Mouse (Mus musculus): Measurements from ENCODE around the gene Cd8b1. TPM values are rescaled to one million over a fixed set of nuclear protein-coding genes. Genes with fewer than 3 reads are reported as not detected.

Cd8b1 gene
- total and polyA plus RNA-seq, 3 experiments, result 0.31 to 0.51 TPM; not detected in 1

GRCm38 (mm10) chr6:71298051-71298450, 24.5 kb upstream of the Cd8b1 start:
- H3K9ac ChIP-seq (ENCODE audit: low read depth, low read length), result no peak overlapping the region
- no peak overlapping the region for H3K27ac ChIP-seq
- no peaks in the 10 kb centered on the region for H3K79me2 ChIP-seq (replicated peaks; ENCODE audit: control insufficient read depth, insufficient read depth, low read length)
- no peak for TF ChIP-seq CTCF (IDR thresholded peaks at IDR 0.05)
- no peak for TF ChIP-seq EP300 (IDR thresholded peaks at IDR 0.05; ENCODE audit: insufficient read depth, low read depth, low read length)
- TF ChIP-seq POLR2A (IDR thresholded peaks at IDR 0.05; ENCODE audit: insufficient read depth, low read depth, low read length), result no peak
- no peaks in the 10 kb centered on the region for H3K27me3 ChIP-seq (ENCODE audit: control insufficient read depth, insufficient read depth, low read length)
- no peaks in the 10 kb centered on the region for H3K4me1 ChIP-seq (ENCODE audit: control insufficient read depth, insufficient read depth, low read length)
- DNase-seq, result no peak
- WGBS, result 64% methylated on average over 2 of the region's 2 CpGs
- H3K36me3 ChIP-seq (ENCODE audit: control insufficient read depth, insufficient read depth, low read length), result no peaks in the 10 kb centered on the region
- H3K4me3 ChIP-seq, result no peak overlapping the region
- intact Hi-C loops (cut with DNase I), result no loop called here

- intact Hi-C loops (cut with DNase I), result no loop called here
- TF ChIP-seq CTCF (IDR thresholded peaks at IDR 0.05) (peak; percentile 68), EP300 (IDR thresholded peaks at IDR 0.05; ENCODE audit: insufficient read depth, low read depth, low read length) (no peak), POLR2A (IDR thresholded peaks at IDR 0.05; ENCODE audit: insufficient read depth, low read depth, low read length) (no peak)
- no peaks in the 10 kb centered on the region for H3K36me3 ChIP-seq (ENCODE audit: control insufficient read depth, insufficient read depth, low read length)
- no peaks in the 10 kb centered on the region for H3K4me1 ChIP-seq (ENCODE audit: control insufficient read depth, insufficient read depth, low read length)
- WGBS, result 55% methylated on average over 3 of the region's 3 CpGs
- no peak overlapping the region for H3K27ac ChIP-seq
- no peak overlapping the region for H3K9ac ChIP-seq (ENCODE audit: low read depth, low read length)
- no peak for DNase-seq
- H3K27me3 ChIP-seq (ENCODE audit: control insufficient read depth, insufficient read depth, low read length), result no peaks in the 10 kb centered on the region
- no peaks in the 10 kb centered on the region for H3K79me2 ChIP-seq (replicated peaks; ENCODE audit: control insufficient read depth, insufficient read depth, low read length)
- H3K4me3 ChIP-seq, result no peak overlapping the region
These were observed 23.8 kb upstream of the Cd8b1 start for GRCm38 (mm10) chr6:71298751-71299150.

- DNase-seq, result no peak
- Histone ChIP-seq H3K36me3 (ENCODE audit: control insufficient read depth, insufficient read depth, low read length) (no peaks in the 10 kb centered on the region), H3K4me3 (no peak overlapping the region), H3K4me1 (ENCODE audit: control insufficient read depth, insufficient read depth, low read length) (no peaks in the 10 kb centered on the region), H3K27ac (no peak overlapping the region), H3K9ac (ENCODE audit: low read depth, low read length) (no peak overlapping the region), H3K79me2 (replicated peaks; ENCODE audit: control insufficient read depth, insufficient read depth, low read length) (no peaks in the 10 kb centered on the region), H3K27me3 (ENCODE audit: control insufficient read depth, insufficient read depth, low read length) (no peaks in the 10 kb centered on the region)
- WGBS, result 58% methylated on average over 6 of the region's 6 CpGs
- intact Hi-C loops (cut with DNase I), result loop anchor here (5.0 kb wide), 1 partner anchor 500 kb away; no protein-coding TSS in a partner anchor
- TF ChIP-seq POLR2A (IDR thresholded peaks at IDR 0.05; ENCODE audit: insufficient read depth, low read depth, low read length), result no peak
- no peak for TF ChIP-seq EP300 (IDR thresholded peaks at IDR 0.05; ENCODE audit: insufficient read depth, low read depth, low read length)
- peak; percentile 55 for TF ChIP-seq CTCF (IDR thresholded peaks at IDR 0.05)
These were observed 20.4 kb upstream of the Cd8b1 start for GRCm38 (mm10) chr6:71302097-71302731.

- H3K27ac ChIP-seq, result no peak overlapping the region
- intact Hi-C loops (cut with DNase I), result no loop called here
- H3K4me1 ChIP-seq (ENCODE audit: control insufficient read depth, insufficient read depth, low read length), result no peaks in the 10 kb centered on the region
- TF ChIP-seq CTCF (IDR thresholded peaks at IDR 0.05) (no peak), POLR2A (IDR thresholded peaks at IDR 0.05; ENCODE audit: insufficient read depth, low read depth, low read length) (no peak), EP300 (IDR thresholded peaks at IDR 0.05; ENCODE audit: insufficient read depth, low read depth, low read length) (no peak)
- 90% methylated on average over 8 of the region's 8 CpGs for WGBS
- H3K9ac ChIP-seq (ENCODE audit: low read depth, low read length), result no peak overlapping the region
- H3K4me3 ChIP-seq, result no peak overlapping the region
- H3K36me3 ChIP-seq (ENCODE audit: control insufficient read depth, insufficient read depth, low read length), result no peaks in the 10 kb centered on the region
- H3K79me2 ChIP-seq (replicated peaks; ENCODE audit: control insufficient read depth, insufficient read depth, low read length), result no peaks in the 10 kb centered on the region
- no peaks in the 10 kb centered on the region for H3K27me3 ChIP-seq (ENCODE audit: control insufficient read depth, insufficient read depth, low read length)
- no peak for DNase-seq
These were observed 15.1 kb upstream of the Cd8b1 start for GRCm38 (mm10) chr6:71307486-71307885.

GRCm38 (mm10) chr6:71321826-71322283, 733 bp upstream of the Cd8b1 start, which contains the start of gene Smyd1:
Gene Smyd1, minus strand, starts transcription at chr6:71322233.
- H3K9ac ChIP-seq (ENCODE audit: low read depth, low read length), result no peak within 1 kb of the TSS
- H3K4me3 ChIP-seq, result no peak within 1 kb of the TSS
- H3K27me3 ChIP-seq (ENCODE audit: control insufficient read depth, insufficient read depth, low read length), result no peaks in the 10 kb centered on the region
- intact Hi-C loops (cut with DNase I), result no loop called here
- TF ChIP-seq CTCF (IDR thresholded peaks at IDR 0.05), result no peak
- TF ChIP-seq POLR2A (IDR thresholded peaks at IDR 0.05; ENCODE audit: insufficient read depth, low read depth, low read length), result no peak
- TF ChIP-seq EP300 (IDR thresholded peaks at IDR 0.05; ENCODE audit: insufficient read depth, low read depth, low read length), result no peak
- no peaks in the 10 kb centered on the region for H3K4me1 ChIP-seq (ENCODE audit: control insufficient read depth, insufficient read depth, low read length)
- H3K36me3 ChIP-seq (ENCODE audit: control insufficient read depth, insufficient read depth, low read length), result no peaks in the 10 kb centered on the region
- no peak for DNase-seq
- WGBS, result 83% methylated on average over 3 of the region's 3 CpGs
- H3K27ac ChIP-seq, result no peak within 1 kb of the TSS
- H3K79me2 ChIP-seq (replicated peaks; ENCODE audit: control insufficient read depth, insufficient read depth, low read length), result no peaks in the 10 kb centered on the region

GRCm38 (mm10) chr6:71324816-71325215, 2.2 kb downstream of the Cd8b1 start:
- no peak for DNase-seq

More at GRCm38 (mm10) chr6:71324816-71325215, 2.2 kb downstream of the Cd8b1 start:
- H3K4me3 ChIP-seq, result no peak overlapping the region
- H3K36me3 ChIP-seq (ENCODE audit: control insufficient read depth, insufficient read depth, low read length), result no peaks in the 10 kb centered on the region
- H3K79me2 ChIP-seq (replicated peaks; ENCODE audit: control insufficient read depth, insufficient read depth, low read length), result no peaks in the 10 kb centered on the region
- H3K9ac ChIP-seq (ENCODE audit: low read depth, low read length), result no peak overlapping the region
- TF ChIP-seq CTCF (IDR thresholded peaks at IDR 0.05), result no peak
- 83% methylated on average over 9 of the region's 9 CpGs for WGBS
- intact Hi-C loops (cut with DNase I), result no loop called here
- no peaks in the 10 kb centered on the region for H3K27me3 ChIP-seq (ENCODE audit: control insufficient read depth, insufficient read depth, low read length)
- no peak overlapping the region for H3K27ac ChIP-seq
- H3K4me1 ChIP-seq (ENCODE audit: control insufficient read depth, insufficient read depth, low read length), result no peaks in the 10 kb centered on the region

Data from heart, adult 2 months (tissue).